8 mouse cellular contexts compared by ENCODE assay signal in the genomic region with DNA sequence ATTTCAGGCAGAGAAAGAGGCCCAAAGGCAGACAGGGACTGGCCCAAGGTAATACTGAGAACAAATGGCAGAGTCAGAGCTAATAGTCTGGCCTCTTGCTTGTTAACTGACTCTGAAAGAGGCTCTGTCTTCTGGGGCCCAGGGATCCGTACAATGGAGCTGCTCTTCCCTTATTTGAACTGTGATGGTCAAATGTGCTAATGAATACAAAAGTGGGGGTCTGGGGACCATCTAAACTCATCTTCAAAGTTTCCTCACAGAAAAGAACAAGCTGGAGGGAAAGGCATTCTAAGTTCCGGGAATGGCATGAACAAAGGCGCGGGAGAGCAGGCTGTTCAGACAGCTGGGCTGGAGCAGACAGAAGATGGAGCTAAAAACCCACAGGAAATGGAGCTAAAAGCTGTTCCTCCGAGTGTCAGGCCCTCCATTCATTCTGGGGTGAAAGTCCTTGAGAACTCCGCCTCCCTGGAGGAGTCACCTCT. TPM values are rescaled to one million over a fixed set of nuclear protein-coding genes. Genes with fewer than 3 reads are reported as not detected.
DNase-seq lines count a peak whose midpoint lies in the region; ATAC-seq and TF ChIP-seq lines count a peak whose summit lies in the region.

No protein-coding gene starts in this region.

- H3K4me1 ChIP-seq in heart, embryonic 12.5 days (replicated peaks), result 0 out of 2 replicates have a peak, but pooled peaks cover 5% of the 10 kb centered on the region
- peaks cover 23% of the 10 kb centered on the region for H3K4me1 ChIP-seq in forebrain, embryonic 13.5 days
- peaks cover 7% of the 10 kb centered on the region; the same call in 1 of the 2 replicates for H3K4me1 ChIP-seq in olfactory bulb, adult 2 months (ENCODE audit: control insufficient read depth, insufficient read depth, low read length)

- no peak for TF ChIP-seq CTCF in olfactory bulb, adult 2 months (IDR thresholded peaks at IDR 0.05; ENCODE audit: insufficient read depth, low read depth, low read length)

- TF ChIP-seq POLR2A in olfactory bulb, adult 2 months (IDR thresholded peaks at IDR 0.05; ENCODE audit: insufficient read depth, low read depth, low read length), result no peak

- H3K27me3 ChIP-seq in heart, embryonic 12.5 days (replicated peaks), result no peaks in the 10 kb centered on the region
- no peaks in the 10 kb centered on the region for H3K27me3 ChIP-seq in forebrain, embryonic 13.5 days

- no peak for DNase-seq in heart, adult 11 months
- peak; percentile 40 for DNase-seq in 416B (ENCODE audit: low read depth)
- peak; percentile 41 for DNase-seq in layer of hippocampus, adult 11-12 months (ENCODE audit: low spot score)
- DNase-seq in spleen, postnatal 14 days (ENCODE audit: low spot score in 2 of 2), result no peak
- no peak for DNase-seq in spleen, postnatal 36 days (ENCODE audit: low spot score in 2 of 2)

- H3K36me3 ChIP-seq in heart, embryonic 12.5 days, result no peaks in the 10 kb centered on the region
- no peaks in the 10 kb centered on the region for H3K36me3 ChIP-seq in forebrain, embryonic 13.5 days (ENCODE audit: poor library complexity, severe bottlenecking)

- 66% methylated on average over 6 of the region's 6 CpGs for WGBS in heart, embryonic 12.5 days
- 38% methylated on average over 6 of the region's 6 CpGs for WGBS in forebrain, embryonic 13.5 days
- 37% methylated on average over 6 of the region's 6 CpGs for WGBS in olfactory bulb, adult 2 months

- H3K4me2 ChIP-seq in heart, embryonic 12.5 days, result no peak overlapping the region
- no peak overlapping the region; the same call in 1 of the 2 replicates for H3K4me2 ChIP-seq in forebrain, embryonic 13.5 days

- peak overlapping the region; percentile 28 for H3K27ac ChIP-seq in heart, embryonic 12.5 days (ENCODE audit: poor library complexity, severe bottlenecking)
- H3K27ac ChIP-seq in forebrain, embryonic 13.5 days, result peak overlapping the region; percentile 98
- H3K27ac ChIP-seq in olfactory bulb, adult 2 months (ENCODE audit: insufficient read depth, low read depth, low read length), result peak overlapping the region; percentile 71

- H3K4me3 ChIP-seq in heart, embryonic 12.5 days, result no peak overlapping the region
- H3K4me3 ChIP-seq in forebrain, embryonic 13.5 days, result no peak overlapping the region
- H3K4me3 ChIP-seq in olfactory bulb, adult 2 months (ENCODE audit: insufficient read depth, low read depth, low read length), result no peak overlapping the region

- peaks cover 2% of the 10 kb centered on the region; the same call in 1 of the 2 replicates for H3K9me3 ChIP-seq in heart, embryonic 12.5 days (replicated peaks)
- peaks cover 5% of the 10 kb centered on the region for H3K9me3 ChIP-seq in forebrain, embryonic 13.5 days (replicated peaks)

- H3K9ac ChIP-seq in heart, embryonic 12.5 days, result no peak overlapping the region
- H3K9ac ChIP-seq in forebrain, embryonic 13.5 days, result 0 out of 2 replicates have a peak overlapping the region, but pooled peaks have one; percentile 17

- no peak for ATAC-seq in heart, embryonic 12.5 days (ENCODE audit: insufficient number of reproducible peaks, low FRiP score)
- ATAC-seq in forebrain, embryonic 13.5 days, result peak; percentile 57

RNA-seq across cellular contexts. Expression of gene Kctd14, which starts 4.0 kb away (rescaled TPM):
- polyA plus RNA-seq in heart, embryonic 12.5 days (2016; fragmentation: Nextera tagmentation; extraction: Ambion mirVana), result 0.24 and 0.96 TPM in 2 replicates
- 2.4 and 3.3 TPM in 2 replicates for polyA plus RNA-seq in forebrain, embryonic 13.5 days (2015; fragmentation: Nextera tagmentation; extraction: Ambion mirVana)
- polyA plus RNA-seq in olfactory bulb, adult 2 months (2012; ENCODE audit: insufficient read depth, insufficient read length, low replicate concordance, missing spikeins), result not detected in 2 replicates

RNA-seq across cellular contexts. Expression of gene Thrsp, which starts 29.6 kb away (rescaled TPM):
- 0.34 and 0.63 TPM in 2 replicates for polyA plus RNA-seq in heart, embryonic 12.5 days (2016; fragmentation: Nextera tagmentation; extraction: Ambion mirVana)
- polyA plus RNA-seq in forebrain, embryonic 13.5 days (2015; fragmentation: Nextera tagmentation; extraction: Ambion mirVana), result 1.4 and 1.7 TPM in 2 replicates
- not detected in 2 replicates for polyA plus RNA-seq in olfactory bulb, adult 2 months (2012; ENCODE audit: insufficient read depth, insufficient read length, low replicate concordance, missing spikeins)

RNA-seq across cellular contexts. Expression of gene Ints4, which starts 33.7 kb away (rescaled TPM):
- 31.1 and 32.8 TPM in 2 replicates for polyA plus RNA-seq in heart, embryonic 12.5 days (2016; fragmentation: Nextera tagmentation; extraction: Ambion mirVana)
- 53.5 and 54.1 TPM in 2 replicates for polyA plus RNA-seq in forebrain, embryonic 13.5 days (2015; fragmentation: Nextera tagmentation; extraction: Ambion mirVana)
- polyA plus RNA-seq in olfactory bulb, adult 2 months (2012; ENCODE audit: insufficient read depth, insufficient read length, low replicate concordance, missing spikeins), result not detected in 2 replicates

RNA-seq across cellular contexts. Expression of gene Ndufc2, which starts 47.3 kb away (rescaled TPM):
- 580 TPM in 2 replicates for polyA plus RNA-seq in heart, embryonic 12.5 days (2016; fragmentation: Nextera tagmentation; extraction: Ambion mirVana)
- 422 and 512 TPM in 2 replicates for polyA plus RNA-seq in forebrain, embryonic 13.5 days (2015; fragmentation: Nextera tagmentation; extraction: Ambion mirVana)
- polyA plus RNA-seq in olfactory bulb, adult 2 months (2012; ENCODE audit: insufficient read depth, insufficient read length, low replicate concordance, missing spikeins), result not detected in 2 replicates

Comparison
In these comparisons a context has a peak if more than half of its experiments do, and no peak if none do; other contexts are left out.
1. H3K27ac ChIP-seq: peak in every context shown above with its lines; median percentile 98 in forebrain, embryonic 13.5 days; 71 in olfactory bulb, adult 2 months; 28 in heart, embryonic 12.5 days.
2. DNase-seq: peak in 416B (single experiment) and layer of hippocampus, adult 11-12 months (single experiment); none in heart, adult 11 months (single experiment), spleen, postnatal 14 days (0 of 2) and spleen, postnatal 36 days (0 of 2).